In genomic region chr9:114499783-114500515, GRCm38 (mm10) we compare ENCODE assay signal across 9 mouse cellular contexts. TPM values are rescaled to one million over a fixed set of nuclear protein-coding genes. Genes with fewer than 3 reads are reported as not detected.
DNase-seq lines count a peak whose midpoint lies in the region; ATAC-seq and TF ChIP-seq lines count a peak whose summit lies in the region.
"Had no signal": no experiment of that assay in that cellular context is flagged by ENCODE, and none has a peak within 500 bp of the region (broad histone marks: within the 10 kb centered on the region; RNA-seq: fewer than 3 reads in every experiment).

No protein-coding gene starts in this region.

- H3K9me3 ChIP-seq in forebrain, postnatal 0 days (ENCODE audit: low read length) = no peaks in the 10 kb centered on the region
- H3K9me3 ChIP-seq in intestine, embryonic 15.5 days = no peaks in the 10 kb centered on the region
- H3K9me3 ChIP-seq in midbrain, embryonic 14.5 days (ENCODE audit: control insufficient read depth, low read length) = no peaks in the 10 kb centered on the region

- H3K27ac ChIP-seq in forebrain, postnatal 0 days (ENCODE audit: low read depth, low read length) = no peak overlapping the region
- H3K27ac ChIP-seq in intestine, embryonic 15.5 days = no peak overlapping the region
- no peak overlapping the region for H3K27ac ChIP-seq in midbrain, embryonic 14.5 days (replicated peaks; ENCODE audit: low read depth, low read length)

- intact Hi-C loops in left cerebral cortex, postnatal 4 days (cut with DNase I) = loop anchor here (5.0 kb wide), 1 partner anchor 82 kb away; no protein-coding TSS in a partner anchor

- 16% methylated on average over 15 of the region's 15 CpGs for WGBS in forebrain, postnatal 0 days
- WGBS in intestine, embryonic 15.5 days = 17% methylated on average over 15 of the region's 15 CpGs
- 21% methylated on average over 15 of the region's 15 CpGs for WGBS in midbrain, embryonic 14.5 days

- DNase-seq in right cerebral cortex, adult 18-20 months = peak; percentile 24
- DNase-seq in right cerebral cortex, postnatal 25 days = no peak
- peak; percentile 66 for DNase-seq in adrenal gland, postnatal 25 days
- peak; percentile 54 for DNase-seq in forebrain, postnatal 0 days
- peak; percentile 64 for DNase-seq in left cerebral cortex, postnatal 4 days
- DNase-seq in midbrain, embryonic 14.5 days = peak; percentile 80
- peak; percentile 69 for DNase-seq in thymus, postnatal 0 days (ENCODE audit: low spot score)

- peak; percentile 23; the same call in 1 of the 2 replicates for ATAC-seq in forebrain, postnatal 0 days
- no peak for ATAC-seq in intestine, embryonic 15.5 days
- ATAC-seq in midbrain, embryonic 14.5 days (ENCODE audit: low FRiP score, low TSS enrichment) = no peak

- H3K4me3 ChIP-seq in forebrain, postnatal 0 days (ENCODE audit: low read depth, low read length) = no peak overlapping the region
- H3K4me3 ChIP-seq in intestine, embryonic 15.5 days (replicated peaks) = no peak overlapping the region
- H3K4me3 ChIP-seq in midbrain, embryonic 14.5 days (replicated peaks; ENCODE audit: low read depth, low read length) = no peak overlapping the region

- no peak overlapping the region for H3K9ac ChIP-seq in forebrain, postnatal 0 days
- H3K9ac ChIP-seq in intestine, embryonic 15.5 days = no peak overlapping the region
- no peak overlapping the region for H3K9ac ChIP-seq in midbrain, embryonic 14.5 days (replicated peaks; ENCODE audit: low read length)

- peak; percentile 59 for TF ChIP-seq CTCF in forebrain, postnatal 0 days (IDR thresholded peaks at IDR 0.05; ENCODE audit: low read depth)

- no peaks in the 10 kb centered on the region for H3K36me3 ChIP-seq in forebrain, postnatal 0 days (ENCODE audit: insufficient read depth)
- H3K36me3 ChIP-seq in intestine, embryonic 15.5 days = no peaks in the 10 kb centered on the region
- no peaks in the 10 kb centered on the region for H3K36me3 ChIP-seq in midbrain, embryonic 14.5 days (ENCODE audit: control insufficient read depth, insufficient read depth, low read length)

- 0 out of 2 replicates have a peak, but pooled peaks cover 3% of the 10 kb centered on the region for H3K27me3 ChIP-seq in forebrain, postnatal 0 days (ENCODE audit: insufficient read depth, low read length)
- no peaks in the 10 kb centered on the region for H3K27me3 ChIP-seq in intestine, embryonic 15.5 days (replicated peaks)
- H3K27me3 ChIP-seq in midbrain, embryonic 14.5 days (ENCODE audit: control insufficient read depth, insufficient read depth, low read length) = no peaks in the 10 kb centered on the region

- H3K4me2 ChIP-seq in forebrain, postnatal 0 days (ENCODE audit: low read depth) = no peak overlapping the region
- H3K4me2 ChIP-seq in intestine, embryonic 15.5 days (replicated peaks) = peak overlapping the region; percentile 27; the same call in 1 of the 2 replicates
- H3K4me2 ChIP-seq in midbrain, embryonic 14.5 days (ENCODE audit: low read length) = no peak overlapping the region

- H3K4me1 ChIP-seq in forebrain, postnatal 0 days (ENCODE audit: insufficient read depth) = no peaks in the 10 kb centered on the region
- no peaks in the 10 kb centered on the region for H3K4me1 ChIP-seq in intestine, embryonic 15.5 days (replicated peaks)
- H3K4me1 ChIP-seq in midbrain, embryonic 14.5 days (ENCODE audit: control insufficient read depth, insufficient read depth, low read length) = no peaks in the 10 kb centered on the region

RNA-seq across cellular contexts. Expression of gene Ccr4, which starts 4.8 kb away (rescaled TPM):
- total RNA-seq in adrenal gland, postnatal 25 days (2021) = not detected in 2 replicates
- not detected in 2 replicates for total RNA-seq in forebrain, postnatal 0 days (2014; rRNA removed)
- polyA plus RNA-seq in forebrain, postnatal 0 days (2015; fragmentation: Nextera tagmentation; extraction: Ambion mirVana) = not detected in 2 replicates
- 0.56 and 0.63 TPM in 2 replicates for polyA plus RNA-seq in intestine, embryonic 15.5 days (2015; fragmentation: Nextera tagmentation; extraction: Ambion mirVana)
- not detected for total RNA-seq in left cerebral cortex, postnatal 4 days (2021)
- not detected in 2 replicates for polyA plus RNA-seq in midbrain, embryonic 14.5 days (2014; fragmentation: Nextera tagmentation; extraction: Ambion mirVana)
- 20.7 and 21.9 TPM in 2 replicates for polyA plus RNA-seq in thymus, postnatal 0 days (2015; fragmentation: Nextera tagmentation; extraction: Ambion mirVana)
- polyA plus RNA-seq: frontal cortex, adult 2 months had no signal

RNA-seq across cellular contexts. Expression of gene C130032M10Rik, which starts 15.5 kb away (rescaled TPM):
- total RNA-seq in adrenal gland, postnatal 25 days (2021) = not detected in 2 replicates
- not detected in 2 replicates for total RNA-seq in forebrain, postnatal 0 days (2014; rRNA removed)
- polyA plus RNA-seq in forebrain, postnatal 0 days (2015; fragmentation: Nextera tagmentation; extraction: Ambion mirVana) = not detected in 2 replicates
- 0.48 and 0.58 TPM in 2 replicates for polyA plus RNA-seq in intestine, embryonic 15.5 days (2015; fragmentation: Nextera tagmentation; extraction: Ambion mirVana)
- total RNA-seq in left cerebral cortex, postnatal 4 days (2021) = not detected
- polyA plus RNA-seq in midbrain, embryonic 14.5 days (2014; fragmentation: Nextera tagmentation; extraction: Ambion mirVana) = not detected in 2 replicates
- not detected in 2 replicates for polyA plus RNA-seq in thymus, postnatal 0 days (2015; fragmentation: Nextera tagmentation; extraction: Ambion mirVana)
- polyA plus RNA-seq: frontal cortex, adult 2 months had no signal

Comparison
In these comparisons a context has a peak if more than half of its experiments do, and no peak if none do; other contexts are left out.
1. RNA of gene Ccr4, which starts 4.8 kb away (polyA plus RNA-seq): 20.7 to 21.9 TPM in thymus, postnatal 0 days; 0.56 to 0.63 TPM in intestine, embryonic 15.5 days, not detected in forebrain, postnatal 0 days and not detected in midbrain, embryonic 14.5 days; every median in the first group is over 10 times any median in the second.